Mouse (Mus musculus) layer of hippocampus, adult 9-10 months (tissue): ENCODE measurements around the gene Naa15.
A peak's percentile ranks its signal among the peaks of the same experiment; 100 is the strongest.
"Not testable (repeated sequence)": the region's sequence is repeated elsewhere in the genome, so short reads cannot be mapped to it uniquely, and the experiment has no call there.

ENCODE experiments used
- DNase-seq: peaks from one replicate; pipeline ENCODE4 v3.0.0; 2022; ENCODE audit warnings: low spot score

Gene Naa15

DNA sequence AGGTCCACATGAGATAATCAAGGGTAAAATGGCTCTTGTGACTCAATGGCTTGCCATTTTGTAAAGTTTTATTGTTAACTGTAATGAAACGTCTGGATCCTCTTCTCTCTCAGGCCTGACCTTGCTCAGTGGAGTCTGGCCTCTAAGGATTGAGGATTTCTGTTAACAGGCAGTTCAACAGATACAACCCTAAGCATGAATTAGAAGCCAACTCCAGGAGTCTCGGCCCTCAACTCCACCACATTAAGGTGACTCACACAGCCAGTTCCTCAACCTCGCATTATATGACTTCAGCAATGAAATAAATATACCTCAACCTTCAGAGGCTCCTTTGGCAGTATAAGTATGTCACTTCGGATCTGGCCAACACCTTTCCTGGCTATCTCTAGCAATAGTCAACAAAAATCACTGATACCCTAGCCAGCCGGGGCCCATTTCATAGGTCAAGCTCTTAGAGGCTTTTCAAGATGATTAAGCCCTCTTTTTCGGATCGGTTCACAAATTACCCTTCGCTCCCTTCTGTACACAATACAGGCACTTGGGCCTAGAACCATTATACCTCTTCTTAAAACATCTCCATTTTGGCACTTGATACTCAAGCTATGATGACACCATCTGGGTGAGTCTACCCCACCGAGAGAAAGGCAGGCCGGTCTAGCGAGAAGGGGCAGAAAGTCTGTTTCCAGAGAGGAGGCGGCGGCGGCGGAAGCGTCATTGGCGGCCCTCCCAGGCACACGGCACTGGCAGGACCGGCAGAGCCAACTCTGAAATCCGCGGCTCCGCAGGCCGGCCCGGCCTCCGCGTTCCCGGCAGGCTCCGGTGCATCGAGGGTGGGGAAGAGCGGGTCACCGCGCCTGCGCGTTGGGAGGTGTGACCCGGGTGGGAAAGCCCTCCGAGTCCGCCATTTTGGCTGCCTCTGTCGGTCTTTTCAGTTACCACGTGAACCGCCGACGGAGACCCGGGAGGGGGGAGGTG, at the start of gene Naa15:
Gene Naa15 (plus strand): TSS at position 51 of the 975 bp plus-strand sequence.
- peak; percentile 73 for DNase-seq

DNA sequence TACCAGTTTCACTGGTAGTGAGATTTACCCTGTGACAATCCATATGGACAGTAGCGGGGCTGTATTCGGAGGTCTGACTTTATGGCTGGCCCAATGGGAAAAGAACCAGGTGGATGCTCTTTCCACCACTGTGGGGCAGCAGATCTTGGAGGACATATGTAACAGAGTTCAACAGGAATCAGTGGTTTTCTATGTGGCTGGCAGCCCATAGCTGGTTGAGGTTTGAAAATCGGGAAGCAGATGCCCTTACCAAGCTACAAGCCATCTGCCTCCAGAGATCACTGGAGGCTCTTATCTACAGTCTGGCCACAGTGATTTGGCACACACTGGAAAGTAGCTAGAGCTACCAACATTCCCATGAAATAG, 49.4 kb upstream of the Naa15 start:
- DNase-seq: no peak

DNA sequence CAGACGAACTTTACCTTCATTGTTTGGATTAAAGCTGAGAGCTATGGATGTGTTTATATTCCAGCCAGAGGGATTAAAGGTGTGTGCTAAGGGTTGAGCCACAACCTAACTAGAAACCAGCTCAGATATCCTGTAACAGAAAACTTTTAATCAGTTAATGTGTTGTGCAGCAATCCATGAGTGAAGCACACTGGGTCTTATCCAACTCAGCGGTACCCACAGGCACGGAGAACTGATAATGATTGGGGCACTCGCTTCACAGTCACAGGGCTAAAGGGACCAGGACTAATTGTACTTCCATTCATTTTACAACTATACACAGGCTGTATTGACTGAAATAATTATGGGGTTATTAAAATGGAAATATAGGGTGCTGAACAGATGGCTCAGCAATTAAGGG, 48.0 kb upstream of the Naa15 start:
- no peak for DNase-seq

DNA sequence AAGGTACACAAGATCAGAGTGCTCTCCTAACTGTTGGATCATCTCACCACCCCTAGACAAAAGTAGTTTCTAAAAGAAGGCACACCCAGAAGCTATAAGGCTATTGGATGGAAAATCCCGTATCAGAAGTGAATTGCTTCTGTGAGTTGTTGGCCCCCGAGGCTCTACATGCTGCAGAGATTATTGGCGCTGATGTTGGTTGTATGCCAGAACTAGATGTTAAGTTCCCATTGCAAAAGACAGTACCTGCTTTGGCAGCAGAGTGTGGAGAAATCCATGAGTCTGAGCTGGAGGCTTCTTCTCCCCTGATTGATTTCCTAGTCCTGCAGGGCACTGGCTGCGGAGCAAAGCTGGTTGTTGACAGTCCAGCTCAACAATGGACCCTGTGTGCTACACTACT, 46.9 kb upstream of the Naa15 start:
- no peak for DNase-seq

DNA sequence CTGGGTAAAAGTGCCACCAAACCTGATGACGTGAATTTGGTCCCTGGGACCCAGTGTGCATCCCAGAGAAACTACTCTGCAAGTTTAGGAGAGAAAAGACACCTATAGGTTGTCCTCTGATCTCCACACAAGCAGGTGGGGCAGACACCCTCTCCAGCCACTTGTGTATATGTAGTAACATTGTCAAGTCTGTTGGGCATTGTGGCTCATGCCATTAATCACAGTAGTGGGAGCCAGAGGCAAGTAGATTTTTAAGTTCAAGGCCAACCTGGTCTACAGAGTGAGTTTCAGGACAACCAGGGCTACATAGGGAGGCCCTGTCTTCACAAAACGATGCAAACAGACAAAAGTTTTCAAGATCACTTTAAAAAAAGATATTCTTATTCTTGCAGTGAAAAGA, 43.1 kb upstream of the Naa15 start:
- DNase-seq: no peak

DNA sequence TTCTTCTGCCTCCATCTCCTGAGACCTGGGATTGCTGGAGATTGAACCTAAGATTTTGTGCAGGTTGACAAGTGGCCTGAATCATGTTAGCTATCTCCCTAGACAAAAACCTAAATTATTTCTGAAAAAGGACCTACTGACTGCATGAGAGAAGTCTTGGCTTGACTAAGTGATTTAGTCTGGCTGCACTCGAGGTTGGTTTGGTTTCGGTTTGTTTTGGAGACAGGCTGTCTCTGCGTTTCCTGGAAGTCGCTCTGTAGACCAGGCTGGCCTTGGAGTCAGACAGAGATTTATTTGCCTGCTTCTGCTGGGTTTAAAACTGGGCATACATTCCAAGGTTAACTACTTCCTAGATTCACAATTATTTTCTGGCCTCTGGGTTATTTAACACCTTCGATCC, 42.1 kb upstream of the Naa15 start:
- no peak for DNase-seq

DNA sequence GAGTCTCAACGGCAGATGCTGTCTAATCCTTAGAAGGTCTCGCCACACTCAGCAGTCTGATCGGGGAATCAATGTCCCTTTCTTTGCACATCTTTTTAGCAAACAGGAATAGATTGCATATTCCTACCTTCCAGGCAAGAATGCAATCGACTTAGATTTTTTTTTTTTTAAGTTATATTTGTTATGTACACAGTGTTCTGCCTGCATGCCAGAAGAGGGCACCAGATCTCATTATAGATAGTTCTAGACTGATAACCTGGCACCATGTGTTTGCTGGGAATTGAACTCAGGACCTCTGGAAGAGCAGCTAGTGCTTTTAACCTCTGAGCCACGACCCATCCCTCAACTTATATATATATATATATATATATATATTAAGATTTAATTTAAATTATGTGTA, 41.4 kb upstream of the Naa15 start:
- DNase-seq: no peak

DNA sequence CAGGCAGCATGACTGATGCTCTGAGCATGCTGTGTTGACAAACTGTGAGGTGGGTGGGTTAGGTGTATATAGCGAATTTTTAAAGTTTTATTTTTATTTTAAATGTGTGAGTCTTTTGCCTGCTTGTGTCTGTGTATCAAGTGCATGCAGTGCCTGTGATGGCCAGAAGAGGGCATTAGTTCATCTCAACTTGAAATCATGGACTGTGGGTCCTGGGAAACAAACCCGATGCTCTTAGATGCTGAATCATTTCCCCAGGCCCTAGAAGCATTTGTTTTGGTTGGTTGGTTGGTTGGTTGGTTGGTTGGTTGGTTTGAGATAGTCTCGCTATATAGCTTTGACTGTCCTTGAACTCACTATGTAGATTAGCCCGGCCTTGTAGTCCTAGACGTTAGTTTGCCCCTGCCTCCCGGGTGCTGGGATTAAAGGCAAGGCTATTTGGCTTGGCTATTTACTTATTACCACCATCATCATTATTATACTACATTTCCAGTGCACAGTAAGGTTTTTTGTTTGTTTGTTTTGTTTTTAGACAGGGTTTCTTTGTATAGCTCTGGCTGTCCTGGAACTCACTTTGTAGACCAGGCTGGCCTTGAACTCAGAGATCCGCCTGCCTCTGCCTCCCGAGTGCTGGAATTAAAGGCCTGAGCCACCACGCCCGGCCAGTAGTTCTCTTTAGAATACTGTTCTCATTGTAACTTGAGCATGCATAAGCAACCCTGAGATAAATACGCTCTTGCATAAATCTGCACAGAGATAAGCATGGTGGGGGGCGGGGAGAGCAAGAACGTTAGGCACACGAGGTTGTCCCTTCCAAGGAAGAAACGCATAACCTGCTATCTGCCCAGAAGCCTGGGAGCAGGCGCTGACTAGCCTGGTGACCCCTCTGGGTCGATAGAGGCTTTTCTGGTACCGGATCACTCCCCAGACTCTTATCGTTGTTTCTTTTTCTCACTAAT, 39.4 kb upstream of the Naa15 start:
- DNase-seq: peak; percentile 39

DNA sequence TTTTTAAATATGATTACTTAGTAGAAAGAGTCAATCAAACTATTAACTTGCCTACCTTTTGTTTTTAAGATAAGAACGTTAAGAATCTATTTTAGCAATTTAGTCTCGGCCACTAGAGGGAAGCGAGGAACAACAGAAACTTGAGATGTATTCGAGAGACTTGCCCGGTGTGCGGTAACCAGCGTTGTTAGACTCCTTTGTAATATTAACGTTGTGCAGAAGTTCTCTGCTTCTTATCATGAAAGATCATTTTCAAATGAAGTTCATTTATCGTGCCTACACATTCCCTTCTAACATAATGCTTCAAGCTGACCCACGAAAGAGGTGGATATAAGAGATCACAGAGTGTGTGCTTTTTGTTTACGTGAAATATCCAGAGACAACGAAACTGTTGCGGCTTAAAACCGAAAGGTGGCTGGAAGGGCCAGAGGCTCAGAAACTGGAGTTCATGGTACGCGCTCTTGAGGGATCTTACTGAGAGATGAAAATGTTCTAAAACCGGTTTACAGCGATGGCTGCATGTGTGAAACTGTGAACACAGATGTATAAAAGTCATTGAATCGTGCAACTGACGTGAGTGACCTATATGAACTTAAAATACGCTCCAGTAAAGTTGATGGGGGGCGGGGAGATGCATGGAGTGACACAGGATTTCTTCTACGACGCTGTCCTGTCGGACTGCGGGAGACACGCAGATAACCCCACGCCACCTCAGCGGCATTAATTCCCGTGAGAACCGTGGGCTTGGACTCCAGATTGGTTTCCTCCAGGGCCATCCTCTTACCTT, 36.9 kb upstream of the Naa15 start:
- DNase-seq: no peak

DNA sequence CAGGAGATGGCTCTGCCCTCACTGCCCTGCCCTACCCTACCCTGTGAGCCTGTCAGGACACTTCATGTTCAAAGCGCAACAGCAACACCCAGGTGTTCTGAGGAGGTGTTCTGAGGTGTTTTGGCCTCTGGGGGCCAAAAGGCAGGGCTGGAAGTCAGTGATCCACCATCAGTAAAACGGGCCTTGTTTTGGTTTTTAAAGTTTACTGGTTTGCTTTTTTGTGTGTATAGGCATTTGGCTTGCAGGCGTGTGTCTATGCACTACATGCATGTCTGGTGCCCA, 36.3 kb upstream of the Naa15 start:
- DNase-seq: no peak

DNA sequence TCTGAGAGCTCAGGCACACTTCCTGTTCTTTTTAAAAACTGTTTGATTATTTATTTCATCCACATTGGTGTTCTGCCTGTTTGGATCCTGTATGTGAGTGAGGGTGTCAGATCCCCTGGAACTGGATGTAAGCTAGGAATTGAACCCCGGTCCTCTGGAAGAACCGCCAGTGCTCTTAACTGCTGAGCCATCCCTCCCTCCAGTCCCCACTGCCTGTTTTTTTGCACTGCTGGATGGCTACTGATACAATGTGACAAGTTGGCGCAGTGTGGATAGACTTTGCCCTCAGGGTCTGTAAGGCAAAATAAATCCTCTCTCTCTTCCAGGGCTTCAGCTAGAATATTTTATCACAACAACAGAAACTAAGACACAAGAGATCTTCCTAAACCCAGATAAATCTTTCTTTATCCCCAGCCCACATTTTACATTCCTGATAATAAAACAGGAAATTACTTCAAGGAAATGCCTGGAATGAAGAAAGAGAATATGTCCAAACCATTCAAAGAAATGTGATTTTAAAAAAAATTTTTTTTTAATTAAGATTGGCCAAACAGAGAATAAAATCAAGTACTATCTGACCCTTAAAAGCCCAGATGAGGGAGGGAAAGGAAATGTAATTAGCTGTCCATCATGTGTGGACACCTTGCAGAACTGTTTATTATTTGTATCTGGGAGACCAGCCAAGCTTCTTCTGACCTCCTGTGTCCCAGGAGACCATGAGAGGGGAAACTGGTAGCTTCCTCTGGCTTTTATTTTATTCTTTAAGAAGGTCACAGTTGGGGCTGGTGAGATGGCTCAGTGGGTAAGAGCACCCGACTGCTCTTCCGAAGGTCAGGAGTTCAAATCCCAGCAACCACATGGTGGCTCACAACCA, 34.9 kb upstream of the Naa15 start:
- DNase-seq: no peak

DNA sequence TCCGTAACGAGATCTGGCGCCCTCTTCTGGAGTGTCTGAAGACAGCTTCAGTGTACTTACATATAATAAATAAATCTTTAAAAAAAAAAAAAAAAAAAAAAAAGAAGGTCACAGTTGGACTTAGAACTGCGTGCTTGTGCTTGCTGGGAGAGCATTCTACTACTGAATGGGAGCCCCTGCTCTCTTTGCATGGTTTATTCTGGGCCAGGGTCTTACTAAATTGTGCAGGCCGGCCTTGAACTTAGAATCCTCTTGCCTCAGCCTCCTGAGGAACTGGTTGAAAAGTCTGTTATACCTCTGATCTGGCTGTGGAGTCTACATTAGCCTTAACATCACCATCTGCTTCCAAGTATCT, 34.3 kb upstream of the Naa15 start:
- no peak for DNase-seq

DNA sequence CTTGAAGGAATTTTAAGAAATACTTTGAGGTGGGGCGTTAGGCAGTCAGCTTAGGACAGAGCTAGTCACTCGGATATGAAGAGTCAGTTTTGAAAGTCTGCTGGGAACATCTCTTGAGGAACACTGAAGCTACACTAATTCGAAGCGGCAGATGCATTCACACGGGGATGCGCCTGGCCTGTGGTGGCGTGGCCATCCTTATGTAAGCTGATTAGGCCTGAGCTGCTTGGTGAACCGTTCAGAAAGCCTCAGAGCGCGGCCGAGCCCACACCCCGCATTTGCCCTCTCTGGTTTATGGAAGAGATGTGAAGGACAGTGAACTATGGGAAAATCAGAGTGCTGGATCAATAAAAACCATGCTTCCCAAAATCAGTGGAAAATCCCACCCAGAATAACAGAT, 31.5 kb upstream of the Naa15 start:
- no peak for DNase-seq

DNA sequence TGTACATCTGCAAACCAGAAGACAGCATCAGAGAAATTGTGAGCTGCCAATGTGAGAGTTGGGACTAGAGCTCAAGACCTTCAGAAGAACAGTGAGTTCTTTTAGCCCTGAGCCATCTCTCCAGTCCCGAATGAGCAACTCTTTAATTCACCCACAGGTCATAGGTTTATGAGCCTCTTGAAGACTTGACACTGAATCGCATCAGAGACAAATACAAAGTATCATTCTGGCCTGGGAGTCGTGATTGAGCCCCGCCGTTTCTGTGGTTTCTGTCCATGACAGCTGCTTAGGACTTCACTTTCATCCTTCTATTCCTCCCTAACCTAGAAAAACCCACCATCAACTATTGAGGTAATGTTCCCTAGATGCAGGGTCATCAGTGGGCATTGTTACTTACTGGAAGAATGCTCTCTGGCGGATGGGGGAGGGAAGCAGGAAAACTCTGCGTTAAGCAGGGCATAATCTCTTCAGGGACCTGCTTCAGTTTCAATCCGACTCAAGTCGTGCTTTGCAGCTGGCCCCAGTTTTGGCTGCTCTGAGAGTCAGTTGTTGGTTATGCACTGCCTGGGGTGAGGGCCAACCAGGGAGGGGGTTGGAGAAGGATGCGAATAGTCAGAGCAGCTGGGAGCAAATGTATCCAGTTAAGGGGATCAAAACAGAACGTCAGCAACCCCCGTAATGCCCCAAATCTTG, 28.4 kb upstream of the Naa15 start:
- no peak for DNase-seq

DNA sequence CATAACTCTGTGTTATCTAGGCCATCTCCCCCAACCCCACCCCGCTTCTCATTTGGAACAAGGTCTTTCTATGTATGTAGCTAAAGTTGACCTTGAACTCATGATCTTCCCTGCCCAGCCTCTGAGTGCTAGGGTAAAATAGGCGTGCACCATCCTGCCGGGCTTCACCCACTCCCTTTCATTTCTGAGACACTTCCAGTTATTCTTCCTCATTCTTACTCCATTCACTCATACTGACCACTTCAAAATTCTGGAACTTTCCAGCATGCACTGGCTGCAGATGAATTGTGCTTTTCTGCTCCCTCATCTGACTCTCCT, 27.9 kb upstream of the Naa15 start:
- no peak for DNase-seq

DNA sequence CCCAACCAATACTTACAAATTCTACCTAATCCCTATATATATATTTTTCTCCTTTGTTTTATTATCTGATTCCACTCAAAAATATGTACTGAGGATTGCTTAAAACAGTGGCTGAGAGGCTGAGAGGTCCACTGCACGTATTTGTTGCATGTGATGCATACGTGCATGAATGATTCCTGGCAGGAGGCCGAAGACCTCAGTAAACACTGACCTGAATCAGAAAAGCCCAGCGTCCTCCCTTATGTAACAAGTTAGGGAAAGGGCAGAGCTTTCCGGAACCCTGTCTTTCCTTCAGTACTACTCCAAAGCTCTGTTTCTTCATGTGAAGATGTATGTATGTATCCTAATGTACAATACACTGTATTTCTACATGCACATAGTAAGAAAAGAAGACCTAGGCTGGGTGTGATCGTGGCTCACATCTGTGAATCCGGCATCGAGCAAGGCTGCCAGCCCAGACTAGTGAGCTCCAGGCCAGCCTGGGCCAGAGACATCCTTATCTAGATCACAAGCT, 27.0 kb upstream of the Naa15 start:
- no peak for DNase-seq

DNA sequence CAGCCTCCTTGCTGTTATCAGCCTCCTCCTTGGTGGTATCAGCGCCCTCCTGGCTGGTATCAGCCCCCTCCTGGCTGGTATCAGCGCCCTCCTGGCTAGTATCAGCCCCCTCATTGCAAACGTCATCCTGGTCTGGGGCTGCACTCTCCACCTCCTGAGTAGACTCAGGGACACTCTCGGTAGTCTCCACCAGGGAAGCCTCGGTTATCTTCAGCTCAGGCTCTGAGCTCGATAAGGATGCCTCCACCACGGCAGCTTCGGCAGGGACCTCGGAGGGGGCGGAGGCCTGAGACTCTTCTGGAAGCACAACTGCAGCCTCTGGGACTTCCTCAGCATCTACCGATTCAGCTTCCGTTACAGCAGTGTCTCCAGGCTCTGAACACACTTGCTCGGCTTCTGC, 26.0 kb upstream of the Naa15 start:
- no peak for DNase-seq

DNA sequence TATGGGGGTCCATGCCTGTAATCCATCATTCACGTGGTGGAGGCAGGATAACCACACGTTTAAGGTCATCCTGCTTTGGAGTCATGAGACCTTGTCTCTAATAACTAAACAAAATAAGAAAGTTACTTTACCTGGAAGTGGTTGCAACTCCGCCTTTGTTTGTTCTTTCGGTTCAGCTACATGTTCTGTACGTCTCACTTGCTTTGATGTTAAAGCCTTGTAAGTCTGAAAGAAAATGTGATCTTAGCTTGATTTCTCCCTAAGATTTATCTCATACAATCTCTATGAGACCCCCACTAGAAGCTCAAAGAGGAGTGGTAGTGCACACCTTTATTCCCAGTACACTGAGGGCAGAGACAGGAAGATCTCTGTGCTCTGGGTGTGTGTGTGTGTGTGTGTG, 23.9 kb upstream of the Naa15 start:
- no peak for DNase-seq

DNA sequence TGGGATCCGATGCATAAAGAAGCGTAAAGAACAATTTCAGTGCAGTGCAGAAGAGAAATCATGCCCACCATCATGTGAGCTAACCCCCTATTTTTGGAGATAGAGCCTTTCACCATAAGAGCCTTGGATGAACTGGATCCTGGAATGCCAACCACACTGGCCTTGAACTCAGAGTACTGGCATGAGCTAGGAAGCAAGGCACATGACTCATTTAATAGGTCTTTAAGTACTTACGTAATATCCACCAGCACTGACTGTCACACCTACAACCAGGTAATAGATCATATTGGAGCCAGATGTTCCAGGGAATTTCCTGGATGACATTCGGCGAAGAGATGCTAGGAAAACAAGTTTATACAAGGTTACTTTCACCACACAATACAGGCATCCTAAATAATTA, 23.4 kb upstream of the Naa15 start:
- no peak for DNase-seq

DNA sequence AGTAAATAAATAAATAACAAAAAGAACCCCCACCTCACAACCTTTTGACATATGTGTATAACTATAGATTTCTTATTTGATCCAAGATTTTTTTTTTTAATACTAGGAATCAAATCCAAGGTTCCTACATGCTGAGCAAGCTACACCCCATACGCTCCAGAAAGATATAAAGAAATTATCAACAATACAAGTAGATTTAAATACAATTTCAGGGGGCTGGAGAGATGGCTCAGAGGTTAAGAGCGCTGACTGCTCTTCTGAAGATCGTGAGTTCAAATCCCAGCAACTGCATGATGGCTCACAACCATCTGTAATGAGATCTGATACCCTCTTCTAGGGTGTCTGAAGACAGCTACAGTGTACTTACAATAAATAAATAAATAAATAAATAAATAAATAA, 21.9 kb upstream of the Naa15 start:
- not testable (repeated sequence) for DNase-seq

DNA sequence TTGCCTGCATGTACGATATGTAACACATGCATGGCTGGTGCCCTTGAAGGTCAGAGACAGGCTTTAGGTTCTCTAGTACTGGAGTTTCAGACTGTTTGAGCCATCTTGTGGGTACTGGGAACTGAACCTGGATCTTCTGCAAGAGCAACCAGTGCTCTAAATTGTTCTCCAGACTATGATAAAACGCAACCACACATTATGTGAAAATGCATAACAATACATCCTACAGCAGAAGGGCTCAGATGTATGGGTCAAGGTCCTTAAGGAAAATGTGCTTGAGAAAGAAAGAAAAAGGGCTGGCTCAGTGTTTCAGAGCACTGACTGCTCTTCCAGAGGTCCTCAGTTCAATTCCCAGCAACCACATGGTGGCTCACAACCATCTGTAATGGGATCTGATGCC, 21.3 kb upstream of the Naa15 start:
- no peak for DNase-seq
